Mouse (Mus musculus) urinary bladder, postnatal 36 days (tissue): ENCODE data around the gene Smim8.
A peak's percentile ranks its signal among the peaks of the same experiment; 100 is the strongest.
"Not testable (repeated sequence)": the region's sequence is repeated elsewhere in the genome, so short reads cannot be mapped to it uniquely, and the experiment has no call there.

Source experiments
- DNase-seq, 2 experiments: peaks; one replicate each; pipeline ENCODE4 v3.0.0; 2022; ENCODE audit warnings: low spot score in 2 of 2, mixed read lengths in 1 of 2

The Smim8 gene

DNA sequence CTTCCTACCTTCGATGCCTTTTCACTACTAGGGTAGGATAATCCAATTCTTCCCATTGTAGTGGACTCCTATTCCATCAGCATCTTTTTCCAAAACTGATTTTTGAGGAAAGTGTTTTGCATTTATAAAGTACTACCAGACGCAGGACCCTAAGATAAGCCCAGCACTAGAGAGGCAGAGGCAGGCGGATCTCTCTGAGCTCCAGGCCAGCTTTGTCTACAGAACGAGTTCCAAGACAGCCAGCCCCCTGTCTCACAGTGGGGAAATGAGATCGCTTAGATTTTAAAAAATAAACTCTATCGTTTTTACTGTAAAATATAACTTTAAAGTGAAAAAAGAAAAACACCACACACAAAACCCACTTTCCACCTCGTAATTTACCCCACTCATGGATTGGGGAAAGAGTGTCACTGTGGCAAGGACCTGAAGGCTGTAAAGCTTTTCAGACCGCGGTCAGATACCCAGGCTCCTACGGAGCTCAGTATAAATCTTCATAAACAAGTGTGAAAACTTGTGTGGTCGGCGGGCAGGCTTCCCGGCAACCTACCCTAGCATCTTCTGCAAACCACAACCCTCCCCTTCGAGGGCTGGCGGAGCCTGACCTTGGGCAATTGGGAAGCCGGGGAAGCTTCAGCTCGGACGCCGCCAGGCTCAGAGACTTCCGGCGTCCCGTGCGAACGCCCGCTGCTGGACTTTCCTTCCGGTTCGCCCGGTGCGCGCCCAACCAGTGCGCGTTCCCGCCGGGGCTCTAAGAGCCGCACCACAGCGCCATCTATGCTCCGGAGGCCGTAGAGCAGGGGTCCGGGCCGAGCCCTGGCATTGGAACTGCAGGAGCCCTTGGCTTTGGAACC lies at the start of gene Smim8:
TSS of gene Smim8 (minus strand) at position 747 of the 851 bp plus-strand sequence.
- DNase-seq = peak; percentile 82 to 89

DNA sequence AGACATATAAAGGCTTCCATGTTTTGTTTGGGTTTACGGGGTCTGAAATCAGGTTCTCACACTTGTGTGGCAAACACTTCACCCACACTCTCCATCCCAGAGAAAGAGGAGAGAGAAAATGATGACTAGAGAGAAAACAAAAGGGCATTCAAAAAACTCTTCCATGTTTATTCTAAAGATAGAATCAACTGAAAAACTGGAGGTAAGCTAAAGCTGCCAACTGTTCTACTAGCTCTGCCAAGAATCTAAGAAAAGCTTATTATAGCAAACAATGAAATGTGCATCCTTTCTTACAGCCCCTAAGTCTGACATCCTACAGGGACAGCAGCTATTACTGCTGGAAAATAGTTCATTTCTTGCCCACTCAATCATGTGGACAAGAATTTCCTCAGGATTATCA lies 45.7 kb upstream of the Smim8 start:
- no peak for DNase-seq

DNA sequence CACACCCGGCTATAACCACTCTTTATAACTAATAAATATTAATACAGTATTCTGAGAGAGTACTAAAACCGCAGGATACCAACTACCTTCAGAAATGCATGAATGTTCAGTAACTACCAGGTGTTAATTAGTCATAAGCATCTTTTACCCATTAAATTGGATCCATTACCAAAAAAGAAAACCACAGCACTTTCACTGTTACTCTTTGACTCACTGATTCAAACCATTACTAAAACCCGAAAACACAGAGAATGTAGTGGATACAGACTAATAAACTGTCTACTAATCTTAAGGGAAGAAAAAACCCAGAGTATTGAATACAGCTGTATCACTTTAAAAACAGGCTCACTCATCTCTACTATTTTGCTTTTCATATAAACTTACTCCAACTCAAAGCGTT lies 41.7 kb upstream of the Smim8 start:
- no peak for DNase-seq

DNA sequence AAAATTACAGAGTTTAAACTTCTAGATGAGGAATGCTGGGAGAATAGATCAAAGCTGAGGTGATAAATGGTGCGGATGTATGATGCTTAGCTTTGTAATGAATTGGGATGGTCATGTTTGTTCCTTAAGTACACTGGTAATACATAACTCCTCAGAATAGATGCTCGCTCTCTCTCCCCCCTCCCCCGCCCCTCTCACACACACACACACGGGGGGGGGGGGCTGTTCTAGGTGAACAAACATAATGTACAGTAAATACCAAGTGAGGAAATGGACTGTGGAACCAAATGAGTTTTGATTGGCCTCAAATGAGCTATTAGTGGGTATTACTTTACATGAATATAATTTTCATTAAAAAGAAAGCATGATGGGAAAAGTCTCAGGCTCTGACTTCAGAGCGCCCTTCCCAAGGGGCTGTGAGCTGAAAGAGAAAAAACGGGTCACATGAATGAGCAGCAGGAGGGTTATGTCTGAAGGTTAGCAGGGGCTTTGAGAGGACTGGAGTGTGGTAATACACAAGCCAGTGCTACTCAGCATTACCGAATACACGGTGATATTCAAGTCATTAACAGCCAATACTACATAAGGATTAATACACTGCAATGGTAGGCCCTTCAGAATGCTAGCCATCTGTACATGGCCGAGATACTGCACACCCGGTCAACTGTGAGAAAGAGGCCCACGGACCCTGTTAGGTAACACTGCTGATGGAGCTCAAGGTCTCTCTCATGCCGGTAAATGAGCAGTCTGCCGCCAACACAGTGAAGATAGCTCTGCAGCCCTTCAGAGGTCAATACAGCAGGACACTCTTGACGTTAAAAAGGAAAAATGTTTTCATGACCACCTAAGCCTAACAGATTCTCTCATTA lies 23.2 kb upstream of the Smim8 start:
- DNase-seq = no peak

DNA sequence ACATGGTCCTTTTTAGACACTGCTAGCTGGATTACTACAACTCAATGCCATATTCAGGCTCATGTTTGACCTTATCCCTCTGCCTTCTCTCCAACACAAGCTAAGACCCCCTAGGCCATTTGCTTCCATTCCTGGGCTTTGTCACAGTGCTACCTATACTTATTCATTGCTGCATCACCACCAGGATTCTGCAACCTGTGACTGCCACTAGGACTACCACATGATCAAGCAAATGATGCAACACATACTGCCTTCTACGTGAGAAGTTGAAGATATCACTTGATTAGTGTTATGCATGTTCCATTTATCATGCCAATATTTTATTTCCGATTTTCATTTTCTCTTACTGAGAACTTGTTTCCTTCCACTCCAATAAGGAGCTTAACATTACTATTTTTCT lies 19.8 kb upstream of the Smim8 start:
- no peak for DNase-seq

DNA sequence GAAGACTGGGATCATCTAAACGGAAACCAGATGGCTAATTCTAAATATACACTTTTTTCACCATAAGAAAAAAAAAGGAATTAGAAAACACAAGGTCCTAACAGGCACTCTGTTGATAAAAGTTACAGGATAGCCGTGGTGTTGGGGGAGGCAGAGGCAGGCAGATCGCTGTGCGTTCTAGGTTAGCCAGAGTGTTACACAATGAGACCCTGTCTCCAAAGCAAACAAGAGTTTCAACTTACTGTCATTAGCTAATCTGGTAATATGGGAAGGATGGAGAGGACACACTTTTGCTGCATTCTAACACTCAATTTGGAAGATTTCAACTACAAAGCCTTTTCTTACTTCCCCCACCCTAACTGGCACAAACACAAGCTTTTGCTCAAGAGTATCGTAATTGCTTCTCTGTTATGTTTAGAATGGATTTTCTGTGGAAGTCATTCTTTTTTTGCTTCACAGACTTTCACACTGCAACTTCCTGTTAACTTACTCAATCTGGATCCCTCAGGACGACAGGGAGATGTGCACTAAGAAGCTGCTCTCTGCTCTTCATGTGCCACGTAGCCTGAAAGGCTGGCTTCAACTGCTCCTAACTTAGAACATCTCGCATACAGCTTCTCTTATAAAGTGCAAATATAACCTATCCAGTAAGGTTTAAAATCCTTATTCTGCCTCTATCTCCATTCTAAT lies 19.2 kb upstream of the Smim8 start:
- no peak for DNase-seq

DNA sequence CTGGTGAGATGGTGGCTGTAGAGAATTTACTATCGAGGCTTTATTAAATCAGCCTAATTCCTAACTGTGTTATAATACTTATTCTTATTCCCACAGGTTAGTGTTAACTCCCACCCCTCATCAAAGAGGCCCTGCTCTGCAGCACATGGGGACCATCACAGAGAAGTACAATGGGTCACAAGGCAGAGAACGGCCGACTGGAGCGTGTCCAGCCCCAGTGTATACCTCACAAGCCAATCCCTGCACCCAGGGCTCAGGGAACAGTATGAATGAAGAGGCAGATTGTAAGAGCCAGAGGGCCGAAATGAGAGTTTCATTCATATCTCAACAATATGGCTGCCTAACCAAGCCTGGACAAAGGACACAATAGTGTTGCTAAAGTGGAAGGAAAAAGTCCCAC lies 18.1 kb upstream of the Smim8 start:
- DNase-seq = no peak

DNA sequence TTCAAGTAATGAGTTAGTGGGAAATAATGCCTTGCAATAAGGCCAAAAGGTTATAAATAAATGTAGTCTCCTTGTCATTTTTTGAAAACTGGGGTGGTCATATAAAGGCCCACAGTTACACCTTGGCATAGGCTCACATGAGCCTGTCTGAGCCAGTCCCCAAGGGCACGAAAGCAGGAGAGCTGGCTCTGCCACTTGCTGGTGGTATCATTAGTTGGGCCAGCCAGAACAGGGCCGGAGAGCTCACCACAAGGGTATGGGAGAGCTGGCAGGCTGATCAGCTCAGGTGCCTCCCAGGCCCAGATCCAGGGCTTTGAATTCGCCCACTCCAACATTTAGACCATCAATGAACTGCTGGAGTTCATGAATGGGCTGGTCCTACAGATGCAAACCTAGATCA lies 8.3 kb upstream of the Smim8 start:
- no peak for DNase-seq

DNA sequence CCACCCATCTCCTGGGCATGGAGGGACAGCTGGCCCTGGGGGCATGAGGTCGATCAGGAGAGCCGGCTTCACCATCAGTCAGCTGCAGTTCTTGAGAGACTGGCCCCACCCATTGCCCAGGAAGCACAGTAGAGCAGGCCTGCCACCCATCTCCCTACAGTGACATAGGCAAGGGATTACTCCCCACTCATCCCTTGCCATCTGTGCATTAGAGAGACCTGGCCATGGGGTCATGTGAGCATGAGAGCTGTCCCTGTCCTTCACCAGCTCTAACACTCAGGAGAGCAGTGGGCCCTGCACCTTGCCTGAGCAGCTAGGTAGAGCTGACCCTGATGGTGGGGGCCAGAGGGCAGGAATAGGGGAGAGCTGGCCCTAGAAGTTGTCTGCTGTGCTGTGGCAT lies 7.4 kb upstream of the Smim8 start:
- no peak for DNase-seq

DNA sequence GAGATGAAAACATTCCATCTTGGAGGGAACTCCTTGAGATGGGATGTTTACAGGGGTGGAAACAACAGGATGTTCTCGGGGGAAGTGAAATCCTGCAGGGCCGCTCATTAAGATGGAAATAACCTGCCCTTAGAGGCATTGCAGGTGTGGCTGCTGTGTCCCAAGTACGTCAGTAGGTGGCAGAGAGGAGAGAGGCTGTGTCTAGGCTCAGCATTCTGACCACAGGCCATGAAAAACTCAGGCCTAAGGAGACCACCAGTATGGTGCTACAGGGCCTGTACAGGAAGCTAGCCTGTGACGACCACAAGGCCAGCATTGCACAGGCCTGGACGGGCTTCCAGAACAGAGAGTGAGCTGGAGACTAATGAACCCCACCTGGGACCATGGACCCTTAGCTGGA lies 6.6 kb upstream of the Smim8 start:
- no peak for DNase-seq

DNA sequence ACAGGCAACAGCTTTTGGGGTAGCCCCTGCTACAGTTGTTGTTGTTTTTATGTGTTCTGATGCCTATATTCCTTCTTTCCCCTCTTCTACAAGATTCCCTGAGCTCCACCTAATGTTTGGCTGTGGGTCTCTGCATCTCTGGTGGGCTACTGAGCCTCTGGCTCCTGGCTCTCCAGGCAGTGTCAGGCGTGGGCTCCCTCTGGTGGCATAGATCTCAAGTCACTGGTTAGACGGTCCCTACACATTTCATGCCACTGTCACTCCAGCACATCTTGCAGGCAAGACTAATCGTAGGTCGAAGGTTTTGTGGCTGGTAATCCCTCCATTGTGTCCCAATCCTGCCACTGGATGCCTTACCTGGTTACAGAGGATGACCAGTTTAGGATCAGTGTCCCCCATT lies 4.5 kb upstream of the Smim8 start:
- DNase-seq = no peak

DNA sequence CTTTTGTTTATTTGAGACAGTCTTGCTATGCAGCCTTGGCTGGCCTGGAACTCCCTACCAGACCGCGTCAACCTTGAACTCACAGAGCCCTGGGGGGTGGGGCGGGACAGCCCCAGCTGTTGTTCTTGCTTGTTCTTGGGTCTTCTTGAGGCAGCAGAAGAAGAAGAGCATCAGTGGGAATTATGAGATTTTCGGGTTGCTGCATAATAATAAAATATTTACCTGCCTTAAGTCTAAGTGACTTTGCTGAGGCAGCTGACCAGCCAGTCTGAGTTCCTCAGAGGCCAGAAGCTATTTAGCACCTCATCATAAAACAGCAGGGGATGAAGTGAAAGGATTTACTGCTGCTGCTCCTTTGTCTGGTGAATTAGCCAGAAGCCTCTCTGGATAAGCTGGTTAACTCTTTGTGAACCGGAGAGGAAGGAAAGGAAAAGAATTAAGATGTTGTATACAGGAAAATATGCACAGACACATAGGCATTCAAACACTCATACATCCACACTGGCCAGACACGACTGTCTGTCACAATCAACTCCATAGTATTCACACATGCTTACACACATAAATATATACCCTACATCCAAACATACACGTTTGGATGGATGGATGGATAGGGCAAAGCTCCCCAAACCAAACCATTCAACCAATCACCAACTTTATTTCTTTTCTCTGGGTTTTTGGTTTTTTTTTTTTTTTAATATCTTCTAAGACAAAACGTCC lies 6.4 kb downstream of the Smim8 start:
- no peak for DNase-seq

DNA sequence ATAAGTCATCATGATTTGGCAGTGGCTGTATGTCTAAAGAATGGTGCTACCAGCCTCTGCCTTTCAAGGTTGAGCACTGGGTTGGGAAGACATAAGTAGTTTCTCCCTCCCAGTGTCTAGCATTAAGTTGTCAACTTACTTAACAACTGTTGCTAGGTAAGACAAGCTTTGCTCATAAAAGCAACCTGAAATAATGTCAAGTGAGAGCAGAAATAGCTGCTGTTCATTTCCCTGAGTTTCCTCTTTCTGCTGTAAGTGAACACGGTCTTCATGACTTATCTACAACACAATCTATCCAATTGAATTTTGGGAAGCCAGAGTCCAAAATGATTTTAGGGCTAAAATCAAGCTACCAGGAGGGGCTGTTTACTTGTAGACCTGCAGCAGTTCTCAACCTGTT lies 22.1 kb downstream of the Smim8 start, which contains the start of gene Gm136:
TSS of gene Gm136 (minus strand) at position 101 of the 400 bp plus-strand sequence.
- no peak for DNase-seq

DNA sequence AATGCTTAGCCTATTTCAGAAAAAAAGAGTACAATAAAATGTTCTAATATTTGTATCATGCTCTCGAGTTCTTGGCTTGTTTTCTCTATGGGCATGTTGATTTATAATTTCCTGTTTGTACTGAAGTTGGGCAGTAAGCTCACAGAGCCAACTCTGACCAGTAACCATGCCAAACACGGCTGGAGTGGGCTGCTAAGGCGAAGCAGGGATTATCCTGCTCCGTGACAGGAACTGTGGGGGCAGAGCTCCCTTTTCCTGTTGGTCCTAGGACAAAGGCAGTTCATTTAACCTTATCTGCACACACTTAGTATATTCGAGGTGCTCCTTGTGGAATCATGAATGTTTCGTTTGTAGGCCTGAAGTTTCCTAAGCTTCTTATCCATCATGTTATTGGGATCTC lies 29.0 kb downstream of the Smim8 start:
- DNase-seq = no peak

DNA sequence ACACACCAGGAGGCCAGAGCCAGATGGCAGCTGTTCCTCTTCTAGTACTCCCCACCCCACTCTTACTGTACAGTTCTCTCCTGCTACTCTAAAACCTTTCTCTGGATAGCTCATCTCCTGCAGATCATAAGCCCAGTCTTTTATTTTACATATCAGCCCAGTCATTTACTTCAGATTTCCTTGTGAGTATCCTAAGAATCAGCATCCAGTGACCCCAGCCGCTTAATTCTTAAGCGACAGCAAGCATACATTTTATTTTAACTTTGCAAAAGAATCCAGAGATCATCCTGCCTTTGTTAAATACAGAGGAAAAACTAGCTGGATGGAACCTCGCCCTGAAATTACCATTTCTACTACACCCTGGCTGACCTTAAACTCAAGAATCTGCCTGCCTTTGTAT lies 43.8 kb downstream of the Smim8 start:
- no peak for DNase-seq

DNA sequence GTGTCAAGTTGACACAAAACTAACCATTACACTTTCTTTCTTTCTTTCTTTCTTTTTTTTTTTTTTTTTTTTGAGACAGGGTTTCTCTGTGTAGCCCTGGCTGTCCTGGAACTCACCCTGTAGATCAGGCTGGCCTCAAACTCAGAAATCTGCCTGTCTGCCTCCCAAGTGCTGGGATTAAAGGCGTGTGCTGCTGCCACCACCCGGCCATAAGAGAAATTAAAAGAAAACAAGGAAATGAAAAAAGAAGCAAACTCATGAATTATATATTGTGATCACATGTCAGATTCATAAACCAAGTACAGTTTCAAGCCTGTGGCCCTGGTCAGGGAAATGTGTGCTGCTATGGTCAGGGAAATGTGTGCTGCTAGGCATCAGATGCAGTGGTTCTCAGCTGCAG lies 44.8 kb downstream of the Smim8 start:
- DNase-seq = not testable (repeated sequence)

DNA sequence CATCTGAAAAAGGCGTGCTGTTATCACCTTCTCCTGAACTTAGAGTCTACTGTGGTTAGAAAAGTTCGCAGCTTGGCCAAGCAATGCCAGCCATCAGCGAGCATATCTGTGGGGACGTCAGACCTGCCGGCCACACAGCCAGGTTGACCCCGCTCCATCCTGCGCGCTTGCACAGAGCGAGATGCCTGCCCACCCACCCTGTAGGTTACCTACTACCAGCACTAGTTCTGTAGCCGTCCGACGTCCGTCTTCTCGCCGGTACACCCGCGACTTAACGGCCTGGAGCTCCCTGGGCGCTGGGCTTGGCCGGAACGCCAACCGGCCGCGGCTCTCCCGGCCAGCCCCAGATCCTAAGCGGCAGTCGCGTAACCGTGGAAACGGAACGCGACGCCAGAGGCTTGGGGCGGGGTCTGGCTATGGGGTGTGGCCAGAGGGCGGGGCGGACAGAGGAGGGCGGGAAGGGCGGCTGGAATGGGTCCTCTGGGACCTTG lies 48.3 kb downstream of the Smim8 start, which contains the start of gene Cfap206:
TSS of gene Cfap206 (minus strand) at position 356 of the 491 bp plus-strand sequence.
- DNase-seq = peak; percentile 37 to 74

DNA sequence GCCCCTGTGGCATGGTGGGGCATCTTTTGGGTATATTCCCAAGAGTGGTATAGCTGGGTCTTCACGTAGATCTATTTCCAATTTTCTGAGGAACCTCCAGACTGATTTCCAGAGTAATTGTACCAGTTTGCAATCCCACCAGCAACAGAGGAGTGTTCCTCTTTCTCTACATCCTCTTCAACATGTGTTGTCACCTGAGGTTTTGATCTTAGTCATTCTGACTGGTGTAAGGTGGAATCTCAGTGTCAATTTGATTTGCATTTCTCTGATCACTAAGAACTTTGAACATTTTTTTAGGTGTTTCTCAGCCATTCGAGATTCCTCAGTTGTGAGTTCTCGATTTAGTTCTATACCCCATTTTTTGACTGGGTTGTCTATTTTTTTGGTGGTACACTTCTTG lies 52.5 kb downstream of the Smim8 start:
- not testable (repeated sequence) for DNase-seq

DNA sequence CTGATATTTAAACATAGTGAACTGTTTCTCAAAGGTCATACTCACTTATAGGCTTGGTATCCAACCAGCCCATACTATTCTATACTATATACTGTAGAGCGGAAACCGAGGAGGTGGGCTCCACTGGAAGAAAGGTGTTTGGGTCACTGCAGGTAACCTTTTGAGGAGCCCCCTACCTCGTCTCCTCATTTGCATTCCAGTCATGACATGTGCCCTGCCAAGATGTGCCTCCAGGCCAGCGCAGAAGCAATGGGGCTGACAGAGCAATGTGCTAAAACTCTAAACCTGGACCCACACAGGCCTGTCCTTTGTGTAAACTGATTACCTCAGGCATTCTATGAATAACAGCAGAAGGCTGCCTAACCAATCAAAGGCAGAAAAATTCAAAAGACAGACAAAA lies 53.9 kb downstream of the Smim8 start:
- DNase-seq = no peak

DNA sequence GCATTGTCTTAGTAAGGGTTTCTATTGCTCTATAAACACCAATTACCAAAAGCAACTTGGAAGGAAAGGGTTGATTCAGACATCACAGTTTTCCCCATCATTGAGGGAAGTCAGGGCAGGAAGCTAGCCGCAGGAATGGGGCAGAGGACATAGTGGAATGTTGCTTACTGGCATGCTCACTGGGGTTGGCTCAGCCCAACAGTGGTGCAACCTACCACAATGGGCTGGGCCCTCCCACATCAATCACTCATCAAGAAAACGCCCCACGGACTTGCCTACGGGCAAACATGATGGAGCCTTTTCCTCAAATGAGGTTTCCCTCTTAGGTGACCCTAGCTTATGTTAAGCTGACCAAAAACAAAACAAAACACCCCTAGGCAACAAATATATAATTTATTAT lies 55.0 kb downstream of the Smim8 start:
- DNase-seq = no peak
